Mouse (Mus musculus) thymus, postnatal 25 days (tissue): ENCODE results near the gene Rhoa.

Source experiments
- DNase-seq: peaks from one replicate; pipeline ENCODE4 v3.0.0; 2022

Gene Rhoa

DNA sequence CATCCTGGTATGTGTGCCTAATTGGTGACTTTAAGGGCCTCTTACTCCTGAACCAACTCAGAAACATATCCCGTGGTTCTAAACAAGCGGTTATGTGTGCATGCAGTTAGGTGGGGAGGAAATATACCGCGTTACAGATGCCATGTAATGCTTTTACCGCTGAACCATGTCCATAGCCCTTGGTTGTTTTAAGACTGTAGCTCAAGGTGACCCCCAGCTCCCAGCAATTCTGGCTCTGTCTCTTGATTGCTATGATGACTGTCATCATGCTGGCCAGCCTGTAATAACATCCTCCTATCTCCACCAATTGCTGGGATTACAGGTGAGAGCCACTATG is 35.2 kb downstream of the Rhoa start:
- peak; percentile 10 for DNase-seq

DNA sequence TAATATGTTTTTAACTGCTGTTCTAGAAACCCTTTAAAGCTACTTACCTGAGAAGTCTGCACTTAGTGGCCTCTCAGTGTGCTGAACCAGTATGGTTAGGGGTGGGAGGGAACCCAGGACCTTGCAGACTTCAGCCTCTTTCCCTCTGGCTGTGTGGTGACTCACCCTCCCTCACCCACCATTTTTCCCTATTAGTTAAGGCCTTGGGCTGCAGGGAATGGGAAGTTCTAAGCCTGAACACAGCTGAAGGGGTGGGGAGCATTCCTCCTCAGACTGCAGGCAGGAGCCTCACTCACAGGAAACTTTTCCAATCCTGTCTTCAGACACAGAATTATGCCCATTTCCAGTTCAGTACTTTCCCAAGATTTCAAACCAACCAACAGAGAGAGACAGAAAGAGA is 35.9 kb downstream of the Rhoa start:
- DNase-seq, result peak; percentile 11

DNA sequence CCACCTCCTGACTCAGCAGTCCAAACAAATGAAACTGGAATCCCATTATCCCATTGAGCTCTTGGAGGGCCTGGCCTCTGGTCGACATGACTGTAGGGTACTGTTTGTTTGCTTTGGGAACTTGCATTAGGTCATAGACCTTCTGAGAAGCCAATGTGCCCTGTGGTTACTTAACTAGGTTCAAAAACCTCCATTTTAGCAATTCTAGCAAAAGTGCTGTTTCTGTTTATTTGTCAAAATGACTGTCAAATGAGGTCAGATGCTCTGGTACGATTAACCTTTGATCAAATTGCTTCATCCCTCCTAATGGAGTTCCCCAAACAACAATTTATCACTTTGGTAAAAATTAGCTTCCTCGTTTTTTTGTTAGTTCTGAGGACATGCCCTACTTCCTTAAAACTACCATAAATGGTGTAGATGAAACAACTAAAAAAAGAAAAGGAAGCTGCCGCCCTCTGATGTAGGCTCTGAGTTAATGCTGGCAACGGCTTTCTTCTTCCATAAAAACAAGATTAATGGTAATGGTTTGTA is 36.4 kb downstream of the Rhoa start:
- DNase-seq, result peak; percentile 22

DNA sequence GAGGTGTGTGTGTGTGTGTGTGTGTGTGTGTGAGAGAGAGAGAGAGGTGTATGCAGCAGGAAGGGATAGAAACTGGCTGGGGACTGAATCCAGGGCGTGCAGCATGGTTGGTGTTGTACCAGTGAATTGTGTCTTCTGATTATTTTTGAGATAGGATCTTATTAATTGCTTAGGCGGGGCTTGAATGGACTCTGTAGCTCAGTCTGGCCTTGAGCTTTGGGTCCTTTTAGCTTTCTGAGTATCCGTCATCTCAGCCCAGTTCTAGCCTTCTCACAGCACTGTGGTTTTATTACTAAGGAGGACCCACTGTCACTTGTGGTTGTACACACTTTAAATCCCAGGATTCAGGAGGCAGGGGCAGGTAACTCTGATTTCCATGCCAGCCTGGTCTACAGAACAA is 37.4 kb downstream of the Rhoa start:
- DNase-seq, result no peak

DNA sequence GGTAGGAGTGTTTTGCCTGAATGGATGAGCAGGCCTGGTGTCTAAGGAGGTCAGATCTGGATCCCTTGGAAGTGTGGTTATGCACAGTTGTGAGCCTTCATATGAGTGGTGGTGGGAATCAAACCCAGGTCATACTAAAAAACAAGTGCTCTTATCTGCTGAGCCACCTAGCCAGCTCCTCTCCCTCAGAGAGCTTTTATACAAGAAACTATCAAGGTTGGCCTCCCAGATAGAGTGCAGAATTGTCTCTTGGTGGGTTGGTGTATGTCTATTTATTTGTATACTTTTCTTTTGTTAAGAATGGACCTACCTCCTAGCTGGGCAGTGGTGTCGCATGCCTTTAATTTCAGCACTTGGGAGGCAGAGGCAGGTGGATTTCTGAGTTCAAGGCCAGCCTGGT is 37.9 kb downstream of the Rhoa start:
- no peak for DNase-seq

DNA sequence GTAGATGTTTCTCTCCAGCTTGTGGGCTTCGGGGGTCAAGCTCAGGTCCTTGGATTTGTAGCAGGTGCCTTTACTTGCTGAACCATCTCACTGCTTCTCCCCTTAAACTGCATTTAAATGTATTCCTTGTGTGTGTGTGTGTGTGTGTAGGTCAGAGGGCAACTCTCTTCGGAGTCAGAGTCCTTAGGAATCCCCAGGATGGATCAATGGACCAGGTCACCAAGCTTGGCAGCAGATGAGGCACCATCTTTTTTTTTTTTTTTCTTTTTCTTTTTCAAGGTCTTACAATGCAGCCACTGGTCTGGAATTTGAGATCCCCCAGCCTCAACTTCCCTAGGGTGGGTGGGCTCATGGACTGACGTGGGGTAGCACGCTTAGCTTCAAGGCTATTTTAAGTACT is 38.5 kb downstream of the Rhoa start:
- no peak for DNase-seq

DNA sequence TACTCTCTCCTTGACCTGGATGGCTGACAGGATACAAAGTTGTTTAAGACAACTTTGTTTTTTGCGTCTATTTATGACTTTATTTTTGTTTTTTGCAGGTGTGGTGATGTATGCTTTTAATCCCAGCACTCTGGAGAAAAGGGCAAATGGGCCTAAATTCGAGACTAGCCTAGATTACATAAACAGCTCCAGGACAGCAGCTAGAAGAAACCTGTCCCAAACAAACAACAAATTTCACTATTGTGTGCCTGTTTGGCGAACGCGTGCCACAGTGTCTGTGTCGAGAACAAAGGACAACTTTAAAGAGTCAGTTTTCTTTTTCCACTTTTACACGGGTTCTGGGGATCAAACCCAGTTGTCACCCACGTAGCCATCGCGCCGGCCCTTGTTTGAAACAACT is 41.1 kb downstream of the Rhoa start:
- DNase-seq, result no peak

DNA sequence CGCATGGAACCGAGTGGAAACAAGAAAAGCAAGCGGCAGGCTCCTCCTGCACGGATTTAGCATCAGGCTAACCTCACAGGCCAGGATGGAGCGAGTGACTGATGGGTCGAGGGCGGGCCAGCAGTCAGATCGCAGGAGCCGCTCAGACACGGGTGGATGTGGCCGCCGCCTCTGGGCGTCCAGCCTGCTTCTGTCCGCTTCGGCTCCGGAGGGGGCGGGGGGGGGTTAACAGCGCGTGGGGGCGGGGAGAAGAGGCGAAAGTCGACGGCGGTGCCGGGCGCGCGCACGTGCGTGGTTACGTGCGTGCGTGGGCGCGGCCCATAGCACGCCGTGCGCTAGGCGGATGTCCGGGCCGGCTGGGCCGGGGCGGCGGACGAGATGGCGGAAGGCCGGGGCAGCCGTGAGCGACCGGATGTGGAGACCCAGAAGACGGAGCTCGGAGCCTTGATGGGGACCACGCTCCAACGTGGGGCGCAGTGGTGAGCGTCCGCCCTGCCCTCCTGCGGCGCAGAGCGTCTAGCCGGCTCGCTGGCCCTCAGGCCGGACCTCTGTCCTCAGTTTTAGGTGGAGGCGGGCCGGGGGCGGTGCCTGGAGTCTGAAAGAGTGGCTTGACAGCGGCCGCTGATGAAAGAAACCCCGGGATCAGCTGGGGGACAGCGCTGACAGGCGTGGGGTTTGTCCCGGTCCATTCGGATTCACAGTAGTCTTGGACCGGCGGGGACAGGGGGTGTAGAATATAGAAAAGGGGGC is 41.8 kb downstream of the Rhoa start, which contains the start of gene Usp4:
Usp4 (plus strand) TSS at position 314 of the 750 bp plus-strand sequence.
- peak; percentile 84 for DNase-seq

DNA sequence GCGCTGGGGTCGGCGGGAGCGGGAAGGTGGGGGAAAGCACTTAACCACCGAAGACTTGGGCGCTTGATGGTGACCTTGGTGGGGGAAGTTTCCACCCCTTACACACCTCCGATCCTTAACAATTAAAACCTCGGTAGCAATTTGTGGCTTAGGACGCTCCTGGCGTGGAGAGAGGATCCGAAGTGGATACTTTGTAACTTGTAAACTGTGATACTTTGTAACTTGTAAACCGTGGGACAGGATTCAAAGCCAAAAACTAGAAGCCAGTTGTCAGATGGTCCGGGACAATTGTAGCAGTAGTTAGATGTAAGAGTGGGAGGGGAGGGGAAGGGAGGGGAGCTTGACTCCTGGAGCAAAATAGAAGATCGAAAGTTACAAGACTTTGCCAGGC is 42.4 kb downstream of the Rhoa start:
- DNase-seq, result peak; percentile 8

DNA sequence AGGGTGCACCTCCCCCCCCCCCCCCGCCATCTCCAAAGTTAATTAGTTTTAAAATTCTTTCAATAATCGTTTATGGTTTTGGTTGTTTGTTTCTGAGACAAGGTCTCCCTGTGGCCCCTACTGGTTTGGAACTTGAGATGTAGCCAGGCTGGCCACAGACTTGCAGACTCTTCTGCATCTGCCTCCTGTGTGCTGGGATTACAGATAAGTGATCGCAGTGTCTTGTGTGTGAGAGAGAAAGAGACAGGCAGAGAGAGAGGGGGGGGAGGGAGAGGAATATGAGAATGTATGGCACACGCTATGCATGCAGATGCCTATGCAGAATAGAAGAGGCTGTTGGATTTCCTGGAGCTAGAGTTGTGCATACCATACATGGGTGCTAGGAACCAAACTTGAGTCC is 43.8 kb downstream of the Rhoa start:
- DNase-seq, result no peak

DNA sequence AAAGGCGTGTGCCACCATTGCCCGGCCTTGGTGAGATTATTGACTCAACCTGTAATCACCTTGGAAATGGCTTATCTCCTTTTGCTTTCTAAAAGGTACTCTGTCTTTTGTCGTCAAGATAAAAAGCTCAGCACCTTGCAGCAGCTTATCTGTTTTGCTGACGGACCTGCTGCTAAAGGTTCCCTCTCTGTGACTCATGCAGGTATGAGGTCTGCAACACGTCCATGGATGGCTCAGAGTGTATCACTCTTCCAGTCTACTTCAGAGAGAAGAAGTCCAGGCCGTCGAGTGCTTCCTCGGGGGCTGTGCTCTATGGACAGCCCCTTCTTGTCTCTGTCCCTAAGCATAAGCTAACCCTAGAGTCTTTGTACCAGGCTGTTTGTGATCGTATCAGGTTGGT is 72.3 kb downstream of the Rhoa start:
- DNase-seq, result no peak

DNA sequence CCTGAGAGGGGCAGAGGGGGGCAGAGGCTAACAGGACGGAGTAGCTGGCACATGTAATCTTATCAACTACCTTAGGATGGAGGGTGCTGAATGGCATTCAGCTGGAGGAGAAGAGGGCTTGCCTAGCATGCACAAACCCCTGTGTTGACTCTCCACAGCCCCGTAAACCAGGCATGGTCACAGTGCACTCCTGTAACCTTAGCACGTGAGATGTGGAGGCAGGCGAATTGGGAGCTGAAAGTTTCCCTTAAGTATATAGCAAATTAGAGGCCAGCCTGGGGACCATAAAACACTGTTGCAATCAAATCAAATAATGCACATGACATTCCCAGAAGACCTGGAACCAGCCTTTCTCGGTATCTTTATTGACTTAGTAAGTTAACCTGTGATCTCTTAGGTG is 72.8 kb downstream of the Rhoa start:
- no peak for DNase-seq

DNA sequence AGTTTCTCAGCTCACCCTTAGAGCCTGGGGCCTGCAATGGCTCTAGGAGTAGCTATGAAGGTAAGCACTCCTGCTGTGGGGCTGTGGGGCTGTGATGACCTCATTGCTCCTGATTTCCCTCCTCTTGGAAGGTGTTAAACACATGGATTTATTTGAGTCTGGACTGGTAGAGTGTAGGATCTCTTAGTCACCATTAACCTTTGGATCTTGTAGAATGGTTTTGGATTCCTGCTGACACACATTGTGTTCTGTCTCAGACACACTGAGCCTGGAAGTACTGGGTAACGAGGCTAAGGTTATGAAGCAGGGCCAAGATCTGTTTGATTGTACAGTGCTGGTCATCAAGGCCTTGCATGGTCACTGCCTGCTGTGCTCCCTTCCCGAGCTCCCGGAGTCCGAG is 73.4 kb downstream of the Rhoa start:
- no peak for DNase-seq

DNA sequence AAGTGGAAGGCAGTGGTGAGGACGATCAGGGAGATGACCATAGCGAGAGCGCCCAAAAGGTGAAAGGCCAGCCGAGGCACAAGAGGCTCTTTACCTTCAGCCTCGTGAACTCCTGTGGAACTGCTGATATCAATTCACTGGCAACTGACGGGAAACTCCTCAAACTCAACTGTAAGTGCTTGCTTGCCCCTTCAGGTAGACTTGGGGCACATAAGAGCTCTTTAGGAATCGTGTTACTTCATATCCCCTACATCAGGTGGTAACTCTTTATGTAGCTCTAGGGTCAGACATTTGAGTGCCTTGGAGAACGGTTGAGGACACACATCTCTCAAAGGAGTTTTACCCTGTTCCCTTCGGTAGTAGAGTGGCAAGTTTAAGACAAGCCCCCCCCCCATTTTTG is 75.5 kb downstream of the Rhoa start:
- no peak for DNase-seq

DNA sequence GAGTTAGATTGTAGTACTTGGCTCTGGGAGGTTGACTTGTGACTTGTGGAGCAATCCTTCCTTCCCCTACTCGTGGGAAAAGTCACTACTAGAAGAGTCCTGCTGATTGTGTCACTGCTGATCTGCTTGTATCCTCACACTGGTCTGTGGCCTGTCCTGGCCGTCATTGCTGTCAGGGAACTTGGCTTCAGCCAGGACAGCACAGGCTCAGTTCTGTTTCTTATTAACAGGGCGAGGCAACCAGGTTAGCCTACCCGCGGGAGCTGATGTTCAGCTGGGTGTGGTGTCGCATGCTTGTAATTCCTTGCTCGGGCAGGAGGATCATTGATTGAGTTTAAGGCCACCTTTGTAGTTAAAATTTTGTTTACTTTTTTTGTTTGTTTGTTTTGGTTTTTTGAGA is 79.1 kb downstream of the Rhoa start:
- no peak for DNase-seq

DNA sequence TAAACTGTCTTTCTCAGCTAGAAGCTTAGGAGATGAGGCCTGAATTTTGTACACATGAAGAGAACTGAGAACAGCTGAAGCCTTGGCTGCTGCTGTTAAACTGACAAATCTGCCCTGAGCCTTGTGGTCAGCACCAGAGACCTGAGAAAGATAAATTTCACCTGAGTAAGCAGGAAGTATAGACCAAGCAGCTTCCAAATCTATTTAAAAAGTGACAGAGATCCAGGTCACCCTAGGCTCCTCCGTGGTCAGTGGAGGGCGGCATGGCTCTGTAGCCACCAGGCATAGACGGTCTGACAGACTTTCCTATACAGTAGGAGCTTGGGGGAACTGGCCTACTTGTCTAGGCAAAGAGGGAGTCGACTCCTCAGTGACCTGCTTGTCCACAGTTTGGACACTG is 80.9 kb downstream of the Rhoa start:
- no peak for DNase-seq
